Mouse (Mus musculus) myocyte (in vitro differentiated cells): ENCODE measurements at regions not wholly inside any gene's neighbourhood (a gene's known extent, or its start where the extent isn't known, plus 50 kb on each side); places are given as distances from the start of the nearest gene placed in this dataset.

Experiments used
- CEBPB ChIP-seq: IDR thresholded peaks from 2 replicates; pipeline ENCODE4 v1.6.1; 2011; ENCODE audit warnings: mild to moderate bottlenecking, moderate library complexity; ENCODE audit not compliant: poor library complexity, insufficient read depth, severe bottlenecking
- E2F4 ChIP-seq: IDR thresholded peaks from one replicate; pipeline ENCODE4 v1.6.1; 2011; ENCODE audit warnings: mild to moderate bottlenecking, control low read depth, moderate library complexity; ENCODE audit not compliant: insufficient read depth
- MAX ChIP-seq: IDR thresholded peaks from one replicate; pipeline ENCODE4 v1.6.1; 2011; ENCODE audit warnings: low read depth, mild to moderate bottlenecking, control low read depth
- MYOD1 ChIP-seq, 3 experiments: IDR thresholded peaks; one replicate each; pipeline ENCODE4 v1.6.1; 2011; ENCODE audit warnings: control low read depth in 2 of 3, low read depth in 2 of 3, mild to moderate bottlenecking in 2 of 3, moderate library complexity in 1 of 3; ENCODE audit not compliant: insufficient read length in 2 of 3, control insufficient read depth in 1 of 3
- MYOG ChIP-seq, 3 experiments: IDR thresholded peaks; one replicate each; pipeline ENCODE4 v1.6.1; 2011; ENCODE audit warnings: control low read depth in 2 of 3, low read depth in 2 of 3, mild to moderate bottlenecking in 2 of 3; ENCODE audit not compliant: insufficient read length in 2 of 3, control insufficient read depth in 1 of 3, insufficient read depth in 1 of 3
- POLR2A ChIP-seq: IDR thresholded peaks from one replicate; pipeline ENCODE4 v1.6.1; 2011; ENCODE audit warnings: low read depth, mild to moderate bottlenecking, control low read depth, moderate library complexity; ENCODE audit not compliant: insufficient read length
- POLR2AphosphoS2 ChIP-seq: IDR thresholded peaks from one replicate; pipeline ENCODE4 v1.6.1; 2011; ENCODE audit warnings: low read depth, control low read depth; ENCODE audit not compliant: insufficient read length
- TCF12 ChIP-seq: IDR thresholded peaks from one replicate; pipeline ENCODE4 v1.6.1; 2011; ENCODE audit warnings: mild to moderate bottlenecking, control low read depth; ENCODE audit not compliant: poor library complexity, insufficient read depth, severe bottlenecking
- TCF3 ChIP-seq: IDR thresholded peaks from one replicate; pipeline ENCODE4 v1.6.1; 2011; ENCODE audit warnings: low read depth, control low read depth; ENCODE audit not compliant: insufficient read length
- USF1 ChIP-seq: IDR thresholded peaks from one replicate; pipeline ENCODE4 v1.6.1; 2011; ENCODE audit warnings: low read depth, mild to moderate bottlenecking, control low read depth, moderate library complexity

- no peak for TF ChIP-seq MAX
- TF ChIP-seq MYOG (IDR thresholded peaks at IDR 0.05; ENCODE audit: control insufficient read depth in 1 of 3, insufficient read depth in 1 of 3, insufficient read length in 2 of 3, low read depth in 2 of 3), result no peak
- TF ChIP-seq POLR2A, result no peak
- no peak for TF ChIP-seq TCF3
- TF ChIP-seq POLR2AphosphoS2, result no peak
- TF ChIP-seq USF1, result no peak
- TF ChIP-seq CEBPB, result no peak
- TF ChIP-seq MYOD1 (IDR thresholded peaks at IDR 0.05; ENCODE audit: control insufficient read depth in 1 of 3, insufficient read length in 2 of 3, low read depth in 2 of 3), result no peak
- no peak for TF ChIP-seq TCF12
- TF ChIP-seq E2F4, result no peak
These were observed 383.2 kb downstream of the Zfp536 start for GRCm38 (mm10) chr7:37390271-37390670.
